In the genomic region with DNA sequence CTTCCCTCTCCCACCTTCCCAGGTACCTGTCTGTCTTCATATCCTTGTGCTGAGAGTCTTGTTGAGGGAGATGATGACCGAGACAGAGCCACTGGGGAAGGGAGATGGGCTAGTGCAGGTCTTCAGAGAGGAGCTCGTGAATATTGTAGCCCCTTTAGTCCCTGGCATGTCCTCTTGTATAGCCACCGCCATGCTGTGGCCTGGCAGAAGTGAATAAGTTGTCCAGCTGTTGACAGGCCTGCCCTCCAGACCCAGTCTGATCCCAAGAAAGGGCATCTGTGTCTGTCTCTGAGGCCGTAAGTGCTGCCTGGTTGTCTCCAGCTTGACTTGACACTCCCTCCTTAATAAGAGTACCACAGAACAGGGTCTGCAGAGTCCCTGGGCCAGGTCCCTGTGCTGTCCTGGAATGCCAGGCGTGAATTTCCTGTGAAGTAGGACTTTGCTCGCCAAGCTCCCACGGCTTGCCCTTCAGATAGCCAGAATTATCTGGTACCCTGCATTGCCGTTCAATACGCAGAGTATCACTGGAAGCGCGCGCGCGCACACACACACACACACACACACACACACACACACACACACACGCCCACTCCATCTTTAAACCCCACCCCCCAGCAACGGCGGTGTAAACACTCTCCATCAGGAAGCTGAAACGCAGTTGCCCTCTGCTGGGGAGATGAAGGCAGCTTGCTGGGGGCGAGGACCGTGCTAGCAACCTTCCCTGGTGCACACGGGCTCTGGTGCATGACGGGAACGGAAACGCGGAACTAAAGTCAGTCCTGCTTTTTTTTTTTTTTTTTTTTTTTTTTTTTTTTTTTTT, we compare ENCODE assay signal across 8 mouse cellular contexts.
DNase-seq lines count a peak whose midpoint lies in the region; ATAC-seq lines count a peak whose summit lies in the region.

No protein-coding gene starts in this region.

- intact Hi-C loops in gastrocnemius, postnatal 36 days (cut with DNase I) = loop anchor here (10.0 kb wide), 1 partner anchor 204 kb away; no protein-coding TSS in a partner anchor
- intact Hi-C loops in left cerebral cortex, postnatal 25 days (cut with DNase I) = loop anchor here (5.0 kb wide), 1 partner anchor 187 kb away; no protein-coding TSS in a partner anchor

- H3K9ac ChIP-seq in intestine, embryonic 15.5 days = peak overlapping the region; percentile 20; the same call in 1 of the 2 replicates

- peaks cover 16% of the 10 kb centered on the region; the same call in 1 of the 2 replicates for H3K4me1 ChIP-seq in intestine, embryonic 15.5 days (replicated peaks)

- peak overlapping the region; percentile 24 for H3K4me3 ChIP-seq in intestine, embryonic 15.5 days (replicated peaks)

- no peaks in the 10 kb centered on the region for H3K27me3 ChIP-seq in intestine, embryonic 15.5 days (replicated peaks)

- H3K4me2 ChIP-seq in intestine, embryonic 15.5 days (replicated peaks) = peak overlapping the region; percentile 75

- peak; percentile 90 for ATAC-seq in intestine, embryonic 15.5 days

- WGBS in intestine, embryonic 15.5 days = 10% methylated on average over 25 of the region's 25 CpGs

- peak; percentile 86 to 93 for DNase-seq in adrenal gland, adult (ENCODE audit: inconsistent age in 2 of 2, low spot score in 1 of 2)
- DNase-seq in embryo, embryonic 10 days (ENCODE audit: low spot score) = peak; percentile 97
- DNase-seq in gastrocnemius, postnatal 36 days = peak; percentile 68 to 86
- peak; percentile 84 to 88 for DNase-seq in left cerebral cortex, postnatal 25 days (ENCODE audit: low spot score in 2 of 2)
- DNase-seq in mesoderm, embryonic 11.5 days (ENCODE audit: low read depth, low spot score) = peak; percentile 94
- DNase-seq in skeletal muscle tissue, adult 2 months (ENCODE audit: low read depth, low spot score) = peak; percentile 94
- DNase-seq in adipocyte (ENCODE audit: low spot score) = no peak

- no peaks in the 10 kb centered on the region for H3K36me3 ChIP-seq in intestine, embryonic 15.5 days

- no peaks in the 10 kb centered on the region for H3K9me3 ChIP-seq in intestine, embryonic 15.5 days

- peak overlapping the region; percentile 82 for H3K27ac ChIP-seq in intestine, embryonic 15.5 days
